Mouse (Mus musculus) heart, embryonic 15.5 days (tissue): ENCODE results near the gene Pla2g4f. TPM values are rescaled to one million over a fixed set of nuclear protein-coding genes. Genes with fewer than 3 reads are reported as not detected.

Experiments used
- ATAC-seq: fragments of 200-750 bp; cut with Nextera tagmentation; replicated peaks from 2 replicates; pipeline ENCODE4 v1.8.0; 2017; ENCODE audit warnings: low read depth, moderate TSS enrichment; ENCODE audit not compliant: insufficient number of reproducible peaks, insufficient read depth, low FRiP score
- H3K27ac ChIP-seq: fragments of 300-500 bp; sonication (generic); 2 replicates; pipeline ENCODE4 v1.5.1; 2015; ENCODE audit warnings: mild to moderate bottlenecking, inconsistent platforms
- H3K27me3 ChIP-seq: fragments of 300-500 bp; sonication (generic); 2 replicates; pipeline ENCODE4 v1.6.1; 2015; ENCODE audit warnings: inconsistent platforms
- H3K36me3 ChIP-seq: fragments of 300-500 bp; sonication (generic); 2 replicates; pipeline ENCODE4 v1.6.1; 2015; ENCODE audit warnings: mild to moderate bottlenecking, inconsistent platforms
- H3K4me1 ChIP-seq: fragments of 300-500 bp; sonication (generic); replicated peaks from 2 replicates; pipeline ENCODE4 v1.6.1; 2015; ENCODE audit warnings: inconsistent platforms
- H3K4me2 ChIP-seq: fragments of 300-500 bp; sonication (generic); 2 replicates; pipeline ENCODE4 v1.6.1; 2015; ENCODE audit warnings: inconsistent platforms, mild to moderate bottlenecking, moderate library complexity
- H3K4me3 ChIP-seq: fragments of 300-500 bp; sonication (generic); 2 replicates; pipeline ENCODE4 v1.5.1; 2015; ENCODE audit warnings: mild to moderate bottlenecking, inconsistent platforms
- H3K9ac ChIP-seq: fragments of 300-500 bp; sonication (generic); 2 replicates; pipeline ENCODE4 v1.6.1; 2015; ENCODE audit warnings: mild to moderate bottlenecking, inconsistent platforms
- H3K9me3 ChIP-seq: fragments of 300-500 bp; sonication (generic); replicated peaks from 2 replicates; pipeline ENCODE4 v1.6.1; 2016; ENCODE audit warnings: inconsistent platforms
- WGBS: fragments of 180-500 bp; shearing (Covaris S2); methylation state at CpG from one replicate; pipeline ENCODE4 v1.1.7; 2015; ENCODE audit warnings: mixed read lengths; 5-methylcytosine and 5-hydroxymethylcytosine counted together
- polyA plus RNA-seq: library from polyadenylated mRNA; unstranded; fragments of >200 nt; fragmentation: Nextera tagmentation; extraction: Ambion mirVana; gene quantifications from 2 replicates; pipeline ENCODE4 v1.2.1, GENCODE M21; 2015

The Pla2g4f gene
- polyA plus RNA-seq, 1 experiment from 2014 or later = 0.09 TPM

- no peaks in the 10 kb centered on the region for H3K9me3 ChIP-seq
- ATAC-seq = no peak
- peaks cover 3% of the 10 kb centered on the region; the same call in 1 of the 2 replicates for H3K4me1 ChIP-seq
- H3K9ac ChIP-seq = no peak overlapping the region
- no peaks in the 10 kb centered on the region for H3K36me3 ChIP-seq
- H3K27me3 ChIP-seq = no peaks in the 10 kb centered on the region
- H3K4me3 ChIP-seq = no peak overlapping the region
- H3K27ac ChIP-seq = no peak overlapping the region
- no peak overlapping the region for H3K4me2 ChIP-seq
- 9% methylated on average over 3 of the region's 3 CpGs for WGBS
Observed at GRCm38 (mm10) chr2:120304113-120304512, 9.9 kb downstream of the Pla2g4f start.

DNA sequence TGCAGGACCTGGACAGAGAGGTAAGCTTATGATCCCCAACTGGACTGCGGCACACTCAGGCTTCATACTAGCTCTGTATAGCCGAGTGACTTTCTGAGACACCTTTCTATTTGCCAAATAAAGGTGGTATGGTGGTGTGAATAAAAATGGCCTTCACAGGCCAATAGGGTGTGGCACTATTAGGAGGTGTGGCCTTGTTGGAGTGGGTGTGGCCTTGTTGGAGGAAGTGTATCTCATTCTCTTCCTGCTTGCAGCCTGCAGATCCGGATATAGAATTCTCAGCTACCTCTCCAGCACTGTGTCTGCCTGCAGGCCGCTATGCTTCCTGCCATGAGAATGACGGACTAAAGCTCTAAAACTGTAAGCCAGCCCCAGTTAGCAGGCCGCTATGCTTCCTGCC lies 12.9 kb downstream of the Pla2g4f start:
- Histone ChIP-seq H3K9me3 (no peaks in the 10 kb centered on the region), H3K27ac (no peak overlapping the region), H3K4me1 (peaks cover 3% of the 10 kb centered on the region; the same call in 1 of the 2 replicates), H3K27me3 (no peaks in the 10 kb centered on the region), H3K9ac (no peak overlapping the region), H3K36me3 (no peaks in the 10 kb centered on the region), H3K4me2 (no peak overlapping the region), H3K4me3 (no peak overlapping the region)
- WGBS = 89% methylated on average over 6 of the region's 6 CpGs
- ATAC-seq = no peak

DNA sequence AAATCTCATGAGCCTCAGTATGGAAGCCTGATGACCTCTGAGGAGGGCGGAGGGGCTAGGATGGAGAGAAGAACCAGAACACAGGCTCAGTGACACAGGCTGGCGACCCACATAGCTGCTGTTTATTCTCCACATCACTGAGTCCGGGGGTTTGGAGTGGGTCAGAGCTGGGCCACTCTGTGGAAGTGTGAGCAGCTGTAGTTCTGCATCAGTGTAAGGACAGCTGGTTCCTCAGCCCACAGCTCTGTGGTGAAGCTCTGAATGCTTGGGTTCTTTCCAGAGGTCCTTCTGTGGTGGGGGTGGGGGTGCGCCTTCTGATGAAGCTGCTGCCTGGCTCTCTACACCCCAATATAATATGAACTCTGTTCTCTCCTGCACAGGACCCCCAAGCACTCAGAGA lies 14.1 kb downstream of the Pla2g4f start:
- WGBS = 73% methylated on average over 4 of the region's 4 CpGs
- Histone ChIP-seq H3K4me2 (no peak overlapping the region), H3K27ac (no peak overlapping the region), H3K4me3 (no peak overlapping the region), H3K9me3 (no peaks in the 10 kb centered on the region), H3K4me1 (peaks cover 3% of the 10 kb centered on the region; the same call in 1 of the 2 replicates), H3K36me3 (no peaks in the 10 kb centered on the region), H3K9ac (no peak overlapping the region), H3K27me3 (no peaks in the 10 kb centered on the region)
- no peak for ATAC-seq

DNA sequence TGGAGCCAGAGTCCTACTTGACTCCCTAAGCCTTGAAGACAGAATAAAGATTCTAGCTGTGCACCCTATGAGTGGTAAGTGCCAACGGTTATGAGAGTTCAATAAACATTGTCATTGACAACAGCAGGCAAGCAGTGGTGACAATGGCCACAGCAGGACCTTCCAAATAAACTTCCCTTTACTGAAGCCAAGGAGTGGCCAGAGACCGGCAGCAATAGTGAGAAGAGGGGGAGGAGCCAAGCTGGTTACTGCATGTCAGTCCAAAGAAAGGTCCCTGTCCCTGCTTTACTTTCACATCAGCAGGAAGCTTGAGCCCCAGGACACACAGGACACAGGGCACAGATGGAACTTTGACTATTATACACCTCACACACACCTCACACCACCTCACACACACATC lies 17.8 kb downstream of the Pla2g4f start:
- Histone ChIP-seq H3K4me1 (no peaks in the 10 kb centered on the region), H3K27ac (no peak overlapping the region), H3K4me3 (no peak overlapping the region), H3K36me3 (no peaks in the 10 kb centered on the region), H3K9ac (no peak overlapping the region), H3K27me3 (no peaks in the 10 kb centered on the region), H3K4me2 (no peak overlapping the region), H3K9me3 (no peaks in the 10 kb centered on the region)
- 11% methylated on average over 2 of the region's 2 CpGs for WGBS
- ATAC-seq = no peak

GRCm38 (mm10) chr2:120291471-120292078 lies 22.4 kb downstream of the Pla2g4f start:
- WGBS = 73% methylated on average over 8 of the region's 9 CpGs
- no peaks in the 10 kb centered on the region for H3K36me3 ChIP-seq
- H3K9me3 ChIP-seq = no peaks in the 10 kb centered on the region
- H3K27ac ChIP-seq = no peak overlapping the region
- ATAC-seq = no peak
- no peak overlapping the region for H3K4me3 ChIP-seq
- H3K4me1 ChIP-seq = no peaks in the 10 kb centered on the region
- H3K9ac ChIP-seq = no peak overlapping the region
- H3K4me2 ChIP-seq = no peak overlapping the region
- H3K27me3 ChIP-seq = no peaks in the 10 kb centered on the region

DNA sequence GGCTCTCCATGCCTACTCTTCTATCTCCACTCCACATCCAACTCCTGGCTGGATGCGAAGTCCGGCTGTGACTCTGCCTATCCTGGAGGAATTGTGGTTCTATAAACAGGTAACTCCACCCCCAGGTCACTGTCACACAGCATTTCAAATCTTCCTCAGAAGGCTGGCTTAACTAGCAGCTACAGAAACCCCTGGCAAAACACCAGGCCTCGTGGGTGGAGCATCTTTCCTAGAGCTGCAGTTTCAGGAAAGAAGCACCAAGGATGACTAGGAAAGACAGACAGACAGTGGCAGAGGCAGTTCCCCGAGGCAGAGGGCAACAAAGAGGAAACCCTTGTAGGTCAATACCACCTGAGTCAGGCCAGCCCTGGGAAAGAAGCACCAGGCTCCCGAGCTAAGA lies 25.0 kb downstream of the Pla2g4f start, which contains the start of gene Pla2g4d:
Pla2g4d (minus strand) TSS at position 203 of the 400 bp plus-strand sequence.
- no peak within 1 kb of the TSS for H3K4me2 ChIP-seq
- no peak for ATAC-seq
- H3K36me3 ChIP-seq = no peaks in the 10 kb centered on the region
- no peak within 1 kb of the TSS for H3K27ac ChIP-seq
- no peaks in the 10 kb centered on the region for H3K4me1 ChIP-seq
- H3K27me3 ChIP-seq = no peaks in the 10 kb centered on the region
- no peak within 1 kb of the TSS for H3K4me3 ChIP-seq
- no peaks in the 10 kb centered on the region for H3K9me3 ChIP-seq
- H3K9ac ChIP-seq = no peak within 1 kb of the TSS
- WGBS = 70% methylated on average over 5 of the region's 5 CpGs

- Histone ChIP-seq H3K9ac (no peak overlapping the region), H3K9me3 (no peaks in the 10 kb centered on the region), H3K4me3 (no peak overlapping the region), H3K27ac (no peak overlapping the region), H3K4me2 (no peak overlapping the region), H3K36me3 (no peaks in the 10 kb centered on the region), H3K4me1 (no peaks in the 10 kb centered on the region), H3K27me3 (no peaks in the 10 kb centered on the region)
- WGBS = 77% methylated on average over 3 of the region's 3 CpGs
- no peak for ATAC-seq
Observed at GRCm38 (mm10) chr2:120288401-120288800, 25.6 kb downstream of the Pla2g4f start.

GRCm38 (mm10) chr2:120285639-120286038 lies 28.3 kb downstream of the Pla2g4f start:
- 68% methylated on average over 4 of the region's 4 CpGs for WGBS
- no peak overlapping the region for H3K9ac ChIP-seq
- H3K4me2 ChIP-seq = no peak overlapping the region
- H3K4me1 ChIP-seq = no peaks in the 10 kb centered on the region
- no peaks in the 10 kb centered on the region for H3K9me3 ChIP-seq
- H3K36me3 ChIP-seq = no peaks in the 10 kb centered on the region
- H3K27me3 ChIP-seq = no peaks in the 10 kb centered on the region
- H3K27ac ChIP-seq = no peak overlapping the region
- ATAC-seq = no peak
- no peak overlapping the region for H3K4me3 ChIP-seq

- no peak for ATAC-seq
- Histone ChIP-seq H3K27me3 (no peaks in the 10 kb centered on the region), H3K4me1 (no peaks in the 10 kb centered on the region), H3K9me3 (no peaks in the 10 kb centered on the region), H3K4me3 (no peak overlapping the region), H3K9ac (no peak overlapping the region), H3K36me3 (no peaks in the 10 kb centered on the region), H3K4me2 (no peak overlapping the region), H3K27ac (no peak overlapping the region)
Observed at GRCm38 (mm10) chr2:120284705-120285104, 29.3 kb downstream of the Pla2g4f start.

DNA sequence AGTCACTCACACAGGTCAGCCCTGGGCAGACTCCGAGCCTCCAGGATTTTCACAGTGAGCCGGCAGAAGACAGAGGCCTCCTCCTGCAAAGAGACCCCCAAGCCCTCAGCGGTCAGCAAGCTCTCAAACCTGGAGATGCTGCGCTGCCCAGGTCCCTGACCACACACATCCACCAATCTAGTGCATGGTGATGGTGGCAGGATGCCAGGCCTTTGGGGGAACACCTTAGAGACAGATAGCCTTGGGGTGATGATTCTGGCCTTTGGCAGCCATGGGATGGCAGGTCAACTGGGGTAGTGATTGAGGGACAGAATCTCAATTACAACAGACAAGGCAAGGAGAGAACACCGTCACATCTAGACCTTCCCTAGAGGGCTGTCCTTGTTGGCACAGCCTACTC lies 29.9 kb downstream of the Pla2g4f start:
- 76% methylated on average over 5 of the region's 5 CpGs for WGBS
- no peaks in the 10 kb centered on the region for H3K27me3 ChIP-seq
- ATAC-seq = no peak
- H3K4me2 ChIP-seq = no peak overlapping the region
- no peaks in the 10 kb centered on the region for H3K9me3 ChIP-seq
- no peak overlapping the region for H3K27ac ChIP-seq
- H3K4me1 ChIP-seq = no peaks in the 10 kb centered on the region
- H3K4me3 ChIP-seq = no peak overlapping the region
- no peak overlapping the region for H3K9ac ChIP-seq
- H3K36me3 ChIP-seq = no peaks in the 10 kb centered on the region

DNA sequence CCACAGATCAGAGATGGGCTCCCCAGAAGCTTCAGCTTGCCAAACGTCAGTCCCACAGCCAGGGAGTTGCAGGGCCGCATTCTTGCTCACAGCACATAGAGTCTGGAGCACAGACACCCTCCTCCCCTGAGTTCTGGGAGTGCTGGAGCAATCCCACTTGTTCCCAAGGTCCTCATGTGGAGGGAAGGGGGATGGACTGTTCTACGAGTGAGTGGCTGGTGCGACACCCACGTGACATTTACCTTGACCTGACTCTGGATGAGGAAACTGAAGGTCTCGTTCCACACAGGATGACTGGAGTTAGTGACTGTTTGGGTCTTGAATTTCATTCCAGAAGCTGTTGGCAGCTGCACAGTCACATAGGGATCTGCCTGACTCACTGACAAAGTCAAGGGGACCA lies 30.4 kb downstream of the Pla2g4f start:
- no peak overlapping the region for H3K27ac ChIP-seq
- H3K4me1 ChIP-seq = no peaks in the 10 kb centered on the region
- WGBS = 47% methylated on average over 6 of the region's 6 CpGs
- H3K4me2 ChIP-seq = no peak overlapping the region
- no peak for ATAC-seq
- H3K9me3 ChIP-seq = no peaks in the 10 kb centered on the region
- no peak overlapping the region for H3K9ac ChIP-seq
- no peaks in the 10 kb centered on the region for H3K27me3 ChIP-seq
- H3K4me3 ChIP-seq = no peak overlapping the region
- no peaks in the 10 kb centered on the region for H3K36me3 ChIP-seq

GRCm38 (mm10) chr2:120281221-120281620 lies 32.7 kb downstream of the Pla2g4f start:
- H3K9me3 ChIP-seq = no peaks in the 10 kb centered on the region

More at GRCm38 (mm10) chr2:120281221-120281620, 32.7 kb downstream of the Pla2g4f start:
- Histone ChIP-seq H3K4me1 (no peaks in the 10 kb centered on the region), H3K9ac (no peak overlapping the region), H3K4me2 (no peak overlapping the region), H3K27ac (no peak overlapping the region), H3K27me3 (no peaks in the 10 kb centered on the region), H3K4me3 (no peak overlapping the region), H3K36me3 (no peaks in the 10 kb centered on the region)
- WGBS = 45% methylated on average over 3 of the region's 3 CpGs
- ATAC-seq = no peak
